Mouse (Mus musculus) thymus, adult 2 months (tissue): Measurements from ENCODE around the gene 3110001I22Rik.
"Not testable (repeated sequence)": the region's sequence is repeated elsewhere in the genome, so short reads cannot be mapped to it uniquely, and the experiment has no call there.

Source experiments
- CTCF ChIP-seq: fragments of 200-500 bp; IDR thresholded peaks from 2 replicates; pipeline ENCODE4 v1.5.1; 2012; ENCODE audit warnings: mild to moderate bottlenecking, control low read depth, low read length, moderate library complexity, borderline replicate concordance; ENCODE audit not compliant: control insufficient read depth, poor library complexity, insufficient read depth; ENCODE audit errors: extremely low read depth
- POLR2A ChIP-seq: fragments of 200-500 bp; IDR thresholded peaks from 2 replicates; pipeline ENCODE4 v1.6.1; 2012; ENCODE audit warnings: mild to moderate bottlenecking, low read length, control low read depth, moderate library complexity; ENCODE audit not compliant: control insufficient read depth, poor library complexity, insufficient read depth; ENCODE audit errors: extremely low read depth

GRCm38 (mm10) chr16:13670896-13671295 lies 833 bp upstream of the 3110001I22Rik start:
- TF ChIP-seq CTCF, POLR2A: not testable (repeated sequence)
